Mouse (Mus musculus): ENCODE measurements around the gene Tmem151b. TPM values are rescaled to one million over a fixed set of nuclear protein-coding genes. Genes with fewer than 3 reads are reported as not detected.
A peak's percentile ranks its signal among the peaks of the same experiment; 100 is the strongest.

Gene Tmem151b
- polyA plus RNA-seq, 1 experiment = 0.37 TPM

DNA sequence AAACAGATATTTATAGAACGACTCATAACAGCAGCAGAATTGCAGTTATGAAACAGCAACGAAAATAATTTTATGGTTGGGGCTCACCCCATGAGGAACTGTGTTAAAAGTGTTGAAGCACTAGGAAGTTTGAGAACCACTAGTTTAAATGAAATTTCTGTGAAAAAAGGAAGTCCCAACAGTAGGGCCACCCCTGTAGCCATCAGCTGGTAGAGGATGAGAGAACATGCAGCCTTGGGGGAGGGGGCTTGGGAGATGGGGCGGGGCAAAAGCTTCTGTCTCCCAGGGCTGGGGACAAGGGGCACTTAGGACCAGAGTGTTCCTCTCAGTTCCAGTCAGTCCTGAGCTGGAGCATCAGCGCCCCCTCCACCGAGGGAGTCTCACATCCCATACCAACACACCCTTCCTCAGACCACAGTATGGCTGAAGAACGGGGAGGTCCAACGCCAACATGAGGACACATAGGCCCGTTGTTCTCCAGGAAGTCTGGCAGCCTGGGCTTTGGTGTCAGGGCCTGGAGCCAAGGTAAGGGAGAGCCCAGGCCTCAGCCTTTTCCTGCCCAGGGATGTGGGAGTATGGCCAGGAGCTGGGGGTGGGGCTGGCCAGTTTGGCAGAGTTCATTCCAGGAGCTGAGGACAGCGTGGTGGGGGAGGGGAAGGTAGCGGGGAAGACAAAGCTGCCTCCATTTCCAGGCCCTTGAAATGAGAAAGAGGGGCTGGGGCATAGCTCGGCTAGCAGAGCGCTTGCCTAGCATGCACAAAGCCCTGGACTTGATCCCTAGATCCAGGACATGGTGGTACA lies 34.8 kb upstream of the Tmem151b start:
- Histone ChIP-seq H3K4me1 (ENCODE audit: control insufficient read depth, insufficient read depth, low read length) (peaks cover 15% of the 10 kb centered on the region), H3K27me3 (ENCODE audit: control insufficient read depth, insufficient read depth, low read length) (no peaks in the 10 kb centered on the region), H3K36me3 (ENCODE audit: control insufficient read depth, insufficient read depth, low read length) (no peaks in the 10 kb centered on the region), H3K27ac (ENCODE audit: control insufficient read depth, insufficient read depth, low read depth, low read length) (peak overlapping the region; percentile 83), H3K4me3 (ENCODE audit: control insufficient read depth, low read depth, low read length) (no peak overlapping the region)
- no peak for TF ChIP-seq CTCF (IDR thresholded peaks at IDR 0.05; ENCODE audit: control insufficient read depth, insufficient read depth, insufficient replicate concordance, low read depth, low read length)
- peak; percentile 35; the same call in 1 of the 2 replicates for TF ChIP-seq POLR2A (IDR thresholded peaks at IDR 0.05; ENCODE audit: control insufficient read depth, low read depth, low read length)

DNA sequence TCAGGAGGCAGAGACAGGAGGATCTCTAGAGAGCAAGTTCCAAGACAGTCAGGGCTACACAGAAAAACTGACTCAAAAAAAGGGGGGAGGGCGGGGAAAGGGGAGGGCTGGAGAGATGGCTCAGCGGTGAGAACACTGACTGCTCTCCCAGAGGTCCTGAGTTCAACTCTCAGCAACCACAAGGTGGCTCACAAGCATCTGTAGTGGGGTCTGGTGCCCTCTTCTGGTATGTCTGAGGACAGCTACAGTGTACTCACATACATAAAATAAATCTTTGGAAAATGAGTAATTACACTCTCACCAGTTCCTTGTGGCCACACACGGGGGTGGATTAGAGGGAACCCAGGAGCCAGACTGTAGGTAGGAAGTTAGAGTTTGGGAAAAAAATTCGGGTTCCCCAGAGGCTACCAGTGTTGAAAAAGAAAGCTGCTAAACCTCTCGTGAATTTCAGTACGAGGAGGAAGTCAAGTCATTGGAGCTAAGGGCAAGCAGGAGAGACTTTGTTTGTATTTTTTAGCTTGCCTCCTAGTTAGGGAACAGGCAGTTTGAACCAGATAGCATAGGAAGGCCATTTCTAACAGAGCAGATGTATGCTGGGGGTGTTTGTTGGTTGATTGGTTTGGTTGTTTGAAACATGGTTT lies 33.4 kb upstream of the Tmem151b start:
- peaks cover 13% of the 10 kb centered on the region for H3K4me1 ChIP-seq (ENCODE audit: control insufficient read depth, insufficient read depth, low read length)
- H3K27ac ChIP-seq (ENCODE audit: control insufficient read depth, insufficient read depth, low read depth, low read length) = no peak overlapping the region
- no peaks in the 10 kb centered on the region for H3K36me3 ChIP-seq (ENCODE audit: control insufficient read depth, insufficient read depth, low read length)
- TF ChIP-seq POLR2A (IDR thresholded peaks at IDR 0.05; ENCODE audit: control insufficient read depth, low read depth, low read length) (no peak), CTCF (IDR thresholded peaks at IDR 0.05; ENCODE audit: control insufficient read depth, insufficient read depth, insufficient replicate concordance, low read depth, low read length) (no peak)
- H3K27me3 ChIP-seq (ENCODE audit: control insufficient read depth, insufficient read depth, low read length) = no peaks in the 10 kb centered on the region
- H3K4me3 ChIP-seq (ENCODE audit: control insufficient read depth, low read depth, low read length) = no peak overlapping the region

DNA sequence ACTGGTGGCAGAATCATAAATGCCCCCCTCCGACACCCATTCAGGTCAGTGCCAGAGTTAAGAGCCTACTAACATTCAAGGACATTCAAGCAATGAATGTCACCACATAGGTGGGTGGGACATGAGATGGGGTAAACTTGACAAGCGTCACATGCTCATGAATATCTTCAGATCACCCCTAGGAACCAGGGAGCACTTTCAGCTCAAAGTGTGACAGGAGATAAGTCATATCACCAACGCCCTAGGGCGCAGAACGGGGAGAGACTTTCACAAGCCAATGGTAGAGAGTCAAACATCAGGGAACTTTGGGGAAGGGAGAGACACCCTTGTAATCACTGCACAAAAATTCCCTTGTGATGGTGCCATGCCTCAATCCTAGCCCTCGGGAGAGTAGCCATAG lies 32.7 kb upstream of the Tmem151b start:
- Histone ChIP-seq H3K36me3 (ENCODE audit: control insufficient read depth, insufficient read depth, low read length) (no peaks in the 10 kb centered on the region), H3K27me3 (ENCODE audit: control insufficient read depth, insufficient read depth, low read length) (no peaks in the 10 kb centered on the region), H3K4me1 (ENCODE audit: control insufficient read depth, insufficient read depth, low read length) (peaks cover 13% of the 10 kb centered on the region), H3K4me3 (ENCODE audit: control insufficient read depth, low read depth, low read length) (no peak overlapping the region), H3K27ac (ENCODE audit: control insufficient read depth, insufficient read depth, low read depth, low read length) (no peak overlapping the region)
- TF ChIP-seq CTCF (IDR thresholded peaks at IDR 0.05; ENCODE audit: control insufficient read depth, insufficient read depth, insufficient replicate concordance, low read depth, low read length) = no peak
- no peak for TF ChIP-seq POLR2A (IDR thresholded peaks at IDR 0.05; ENCODE audit: control insufficient read depth, low read depth, low read length)

DNA sequence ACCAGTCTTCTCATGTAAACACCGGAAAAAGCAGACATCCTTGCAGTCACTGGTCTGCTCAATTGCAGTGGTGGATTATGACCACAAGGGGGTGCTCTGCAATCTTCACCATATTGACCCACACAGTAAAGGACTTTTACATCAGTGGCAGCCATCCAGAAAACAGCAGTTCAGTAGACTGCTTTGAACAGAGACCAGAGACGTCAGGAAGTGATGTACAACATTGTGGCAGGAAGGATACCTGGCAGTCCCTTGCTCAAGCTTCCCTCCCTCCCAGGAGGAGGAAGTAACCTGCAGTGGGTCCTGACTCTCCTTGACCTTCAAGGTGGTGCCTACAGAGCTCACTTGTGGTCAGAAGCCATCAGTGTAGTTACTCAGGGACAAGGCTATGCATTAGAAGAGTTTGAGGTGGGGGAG lies 32.1 kb upstream of the Tmem151b start:
- no peaks in the 10 kb centered on the region for H3K27me3 ChIP-seq (ENCODE audit: control insufficient read depth, insufficient read depth, low read length)
- no peaks in the 10 kb centered on the region for H3K36me3 ChIP-seq (ENCODE audit: control insufficient read depth, insufficient read depth, low read length)
- H3K4me1 ChIP-seq (ENCODE audit: control insufficient read depth, insufficient read depth, low read length) = peaks cover 13% of the 10 kb centered on the region
- H3K27ac ChIP-seq (ENCODE audit: control insufficient read depth, insufficient read depth, low read depth, low read length) = no peak overlapping the region
- H3K4me3 ChIP-seq (ENCODE audit: control insufficient read depth, low read depth, low read length) = no peak overlapping the region
- TF ChIP-seq POLR2A (IDR thresholded peaks at IDR 0.05; ENCODE audit: control insufficient read depth, low read depth, low read length) (no peak), CTCF (IDR thresholded peaks at IDR 0.05; ENCODE audit: control insufficient read depth, insufficient read depth, insufficient replicate concordance, low read depth, low read length) (no peak)

DNA sequence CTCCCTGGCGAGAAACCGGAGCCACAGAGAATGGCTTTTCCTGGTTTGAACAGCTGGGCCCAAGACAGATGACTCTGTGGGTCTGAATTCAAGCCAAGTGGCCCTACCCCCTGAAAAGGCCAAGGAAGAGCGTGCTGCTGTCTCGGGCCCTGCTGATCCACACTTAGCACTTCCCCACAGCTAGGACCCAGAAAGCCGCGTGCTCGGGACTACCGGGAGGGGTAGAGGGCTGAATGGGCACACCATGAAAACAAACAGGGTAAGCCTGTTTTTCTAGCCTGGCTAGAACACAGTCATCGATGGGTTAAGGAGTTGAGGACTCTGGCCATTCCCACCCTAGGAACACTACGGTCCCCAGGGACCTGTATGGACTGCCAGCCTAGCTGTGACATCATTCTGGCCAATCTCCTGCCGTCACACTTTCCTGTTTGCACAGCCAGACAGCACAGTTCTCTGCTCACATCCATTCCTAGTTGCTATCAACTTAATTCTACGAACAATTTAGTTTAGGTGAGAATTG lies 31.5 kb upstream of the Tmem151b start:
- no peak for TF ChIP-seq CTCF (IDR thresholded peaks at IDR 0.05; ENCODE audit: control insufficient read depth, insufficient read depth, insufficient replicate concordance, low read depth, low read length)
- no peak for TF ChIP-seq POLR2A (IDR thresholded peaks at IDR 0.05; ENCODE audit: control insufficient read depth, low read depth, low read length)
- no peaks in the 10 kb centered on the region for H3K36me3 ChIP-seq (ENCODE audit: control insufficient read depth, insufficient read depth, low read length)
- no peaks in the 10 kb centered on the region for H3K27me3 ChIP-seq (ENCODE audit: control insufficient read depth, insufficient read depth, low read length)
- peak overlapping the region; percentile 38; the same call in 1 of the 2 replicates for H3K27ac ChIP-seq (ENCODE audit: control insufficient read depth, insufficient read depth, low read depth, low read length)
- no peak overlapping the region for H3K4me3 ChIP-seq (ENCODE audit: control insufficient read depth, low read depth, low read length)
- H3K4me1 ChIP-seq (ENCODE audit: control insufficient read depth, insufficient read depth, low read length) = peaks cover 12% of the 10 kb centered on the region

DNA sequence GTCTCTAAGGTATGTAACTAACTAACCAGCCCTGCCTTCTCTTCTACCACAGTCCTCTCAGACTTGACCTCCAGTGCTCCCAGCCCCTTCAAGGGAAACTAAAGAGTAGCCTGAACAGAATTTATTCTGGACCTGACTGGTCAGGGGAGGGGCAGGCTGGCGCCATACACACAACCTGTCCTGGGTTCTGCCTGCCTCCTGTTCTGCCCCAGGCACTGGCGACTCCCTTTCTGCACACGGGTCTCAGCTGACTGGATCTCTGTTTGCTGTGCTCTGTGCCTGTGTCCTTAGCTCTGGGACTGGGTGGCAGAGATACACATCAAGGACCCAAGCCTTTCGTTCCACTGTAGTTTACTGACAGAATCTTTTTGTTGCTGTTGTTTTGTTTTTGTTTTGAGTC lies 30.1 kb upstream of the Tmem151b start:
- Histone ChIP-seq H3K4me1 (ENCODE audit: control insufficient read depth, insufficient read depth, low read length) (peaks cover 7% of the 10 kb centered on the region), H3K27me3 (ENCODE audit: control insufficient read depth, insufficient read depth, low read length) (no peaks in the 10 kb centered on the region), H3K4me3 (ENCODE audit: control insufficient read depth, low read depth, low read length) (no peak overlapping the region), H3K36me3 (ENCODE audit: control insufficient read depth, insufficient read depth, low read length) (no peaks in the 10 kb centered on the region), H3K27ac (ENCODE audit: control insufficient read depth, insufficient read depth, low read depth, low read length) (no peak overlapping the region)
- TF ChIP-seq CTCF (IDR thresholded peaks at IDR 0.05; ENCODE audit: control insufficient read depth, insufficient read depth, insufficient replicate concordance, low read depth, low read length) = no peak
- TF ChIP-seq POLR2A (IDR thresholded peaks at IDR 0.05; ENCODE audit: control insufficient read depth, low read depth, low read length) = no peak

DNA sequence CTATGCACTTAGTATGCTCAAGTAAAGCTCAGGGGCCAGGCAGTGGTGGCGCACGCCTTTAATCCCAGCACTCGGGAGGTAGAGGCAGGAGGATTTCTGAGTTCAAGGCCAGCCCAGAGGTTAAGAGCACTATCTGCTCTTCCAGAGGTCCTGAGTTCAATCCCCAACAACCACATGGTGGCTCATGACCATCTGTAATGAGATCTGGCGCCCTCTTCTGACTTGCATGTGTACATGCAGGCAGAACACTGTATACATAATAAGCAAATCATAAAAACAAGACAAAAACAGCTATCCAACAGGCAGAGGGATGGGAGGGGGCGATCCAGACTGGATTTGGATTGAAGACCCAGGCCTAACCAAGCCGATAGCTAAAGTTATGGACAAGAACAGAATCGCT lies 29.4 kb upstream of the Tmem151b start:
- peaks cover 11% of the 10 kb centered on the region for H3K4me1 ChIP-seq (ENCODE audit: control insufficient read depth, insufficient read depth, low read length)
- no peaks in the 10 kb centered on the region for H3K27me3 ChIP-seq (ENCODE audit: control insufficient read depth, insufficient read depth, low read length)
- no peak overlapping the region for H3K27ac ChIP-seq (ENCODE audit: control insufficient read depth, insufficient read depth, low read depth, low read length)
- no peaks in the 10 kb centered on the region for H3K36me3 ChIP-seq (ENCODE audit: control insufficient read depth, insufficient read depth, low read length)
- TF ChIP-seq POLR2A (IDR thresholded peaks at IDR 0.05; ENCODE audit: control insufficient read depth, low read depth, low read length) (no peak), CTCF (IDR thresholded peaks at IDR 0.05; ENCODE audit: control insufficient read depth, insufficient read depth, insufficient replicate concordance, low read depth, low read length) (peak; percentile 5; the same call in 1 of the 2 replicates)
- H3K4me3 ChIP-seq (ENCODE audit: control insufficient read depth, low read depth, low read length) = no peak overlapping the region
